Comparison of ENCODE assay signal across 8 mouse cellular contexts in the genomic region with DNA sequence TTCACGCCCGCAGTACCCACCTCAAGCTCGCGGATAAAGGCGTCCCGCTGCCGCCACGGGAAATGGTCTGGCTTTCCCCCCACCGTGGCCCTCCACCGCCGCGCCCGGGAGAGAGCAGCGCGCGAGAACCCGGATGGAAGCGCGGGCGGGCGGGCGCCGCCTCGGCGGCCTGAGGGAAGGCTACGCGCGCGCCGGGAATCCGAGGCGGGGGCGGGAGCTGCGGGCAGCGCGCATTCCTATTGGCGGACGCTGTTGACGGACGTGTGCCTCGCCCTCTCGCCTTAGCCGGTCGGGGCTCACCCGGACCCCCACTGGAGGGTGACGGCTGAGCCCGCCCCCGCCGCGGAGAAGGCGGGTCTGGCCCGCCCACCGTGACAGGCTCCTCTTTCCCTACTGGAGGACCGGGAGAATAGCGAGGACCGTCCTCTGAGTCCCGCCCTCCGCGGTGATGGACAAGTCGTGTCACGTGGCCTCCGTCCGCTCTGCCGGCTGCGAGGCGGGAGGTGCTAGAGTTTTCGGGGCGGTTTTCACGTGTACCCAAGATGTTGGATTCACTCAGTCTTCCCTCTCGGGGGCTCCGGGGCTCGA. TPM values are rescaled to one million over a fixed set of nuclear protein-coding genes. Genes with fewer than 3 reads are reported as not detected.
DNase-seq lines count a peak whose midpoint lies in the region; ATAC-seq lines count a peak whose summit lies in the region.

No protein-coding gene starts in this region.

- peak; percentile 88 for ATAC-seq in megakaryocyte progenitor cell, adult 5-6 weeks (replicated peaks; ENCODE audit: poor library complexity)

- peak; percentile 97 for DNase-seq in adipocyte (ENCODE audit: low spot score)
- DNase-seq in embryo, embryonic 10 days (ENCODE audit: low spot score) = peak; percentile 99
- peak; percentile 98 for DNase-seq in gastrocnemius, postnatal 10 days
- DNase-seq in induced T-regulatory cell, adult 2 months (ENCODE audit: low read depth) = peak; percentile 97
- peak; percentile 99 to 100 for DNase-seq in left cerebral cortex, adult 9 months (ENCODE audit: low spot score in 2 of 2)
- peak; percentile 98 for DNase-seq in right cerebral cortex, postnatal 14 days
- DNase-seq in urinary bladder, postnatal 36 days (ENCODE audit: low spot score in 2 of 2) = peak; percentile 100

RNA-seq across cellular contexts. Expression of gene A830005F24Rik, which starts 33.1 kb away (rescaled TPM):
- not detected for total RNA-seq in gastrocnemius, postnatal 10 days (2021)
- total RNA-seq in megakaryocyte progenitor cell, adult 5-6 weeks (2015) = 0.71 and 1.0 TPM in 2 replicates
- total RNA-seq in megakaryocyte progenitor cell, adult 5-6 weeks (2017) = 1.2 and 1.4 TPM in 2 replicates

RNA-seq across cellular contexts. Expression of gene Zfp169, which starts 33.2 kb away (rescaled TPM):
- total RNA-seq in gastrocnemius, postnatal 10 days (2021) = 1 to 10 TPM; 2.8 to 3.1 TPM
- 7.8 and 9.4 TPM in 2 replicates for total RNA-seq in megakaryocyte progenitor cell, adult 5-6 weeks (2015)
- total RNA-seq in megakaryocyte progenitor cell, adult 5-6 weeks (2017) = 12.4 and 16.4 TPM in 2 replicates

Comparison
In these comparisons a context has a peak if more than half of its experiments do, and no peak if none do; other contexts are left out.
1. Peak in every context shown above with its lines: DNase-seq and ATAC-seq.